Mouse (Mus musculus) heart, postnatal 0 days (tissue): ENCODE data around the gene 1600002K03Rik.

Source experiments
- CTCF ChIP-seq: IDR thresholded peaks from 2 replicates; pipeline ENCODE4 v1.5.1; 2016; ENCODE audit warnings: antibody characterized with exemption, control low read depth, low read depth
- EP300 ChIP-seq: IDR thresholded peaks from 2 replicates; pipeline ENCODE4 v1.6.1; 2016; ENCODE audit warnings: antibody characterized with exemption, low read depth

DNA sequence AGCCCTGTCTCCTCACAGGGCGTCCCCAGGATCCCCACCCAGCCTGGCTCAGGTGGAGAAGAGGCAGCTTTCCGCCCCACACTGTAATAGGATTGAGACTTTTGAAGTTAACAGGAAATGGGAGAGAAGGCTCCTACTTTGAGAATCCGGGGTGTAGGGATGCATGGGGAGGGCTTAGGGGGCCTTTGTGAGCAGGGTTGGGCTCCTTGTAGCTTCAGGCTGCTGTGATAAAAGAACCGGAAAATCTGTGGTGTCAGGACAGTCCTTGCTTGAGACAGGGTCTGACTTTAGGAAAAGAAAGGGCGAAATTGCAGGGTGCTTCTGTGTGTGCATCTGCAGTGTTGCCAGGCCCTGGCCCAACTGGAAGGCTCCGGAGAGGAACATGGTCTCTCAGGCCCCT is 27.7 kb downstream of the 1600002K03Rik start:
- TF ChIP-seq CTCF (no peak), EP300 (no peak)
